Mouse (Mus musculus) midbrain, embryonic 10.5 days (tissue): ENCODE data around the gene 4930579F01Rik. TPM values are rescaled to one million over a fixed set of nuclear protein-coding genes. Genes with fewer than 3 reads are reported as not detected.

Experiments
- DNase-seq: peaks from one replicate; pipeline ENCODE4 v3.0.0-alpha.2; 2017; ENCODE audit warnings: low spot score
- H3K27ac ChIP-seq: fragments of 300-500 bp; sonication (generic); replicated peaks from 2 replicates; pipeline ENCODE4 v1.5.1; 2016; ENCODE audit warnings: mild to moderate bottlenecking
- H3K27me3 ChIP-seq: fragments of 300-500 bp; sonication (generic); 2 replicates; pipeline ENCODE4 v1.6.1; 2016; ENCODE audit warnings: low read depth, mild to moderate bottlenecking; ENCODE audit not compliant: poor library complexity, severe bottlenecking
- H3K36me3 ChIP-seq: fragments of 300-500 bp; sonication (generic); 2 replicates; pipeline ENCODE4 v1.6.1; 2016; ENCODE audit warnings: mild to moderate bottlenecking, moderate library complexity
- H3K4me1 ChIP-seq: fragments of 300-500 bp; sonication (generic); 2 replicates; pipeline ENCODE4 v1.6.1; 2016
- H3K4me3 ChIP-seq: fragments of 300-500 bp; sonication (generic); 2 replicates; pipeline ENCODE4 v1.5.1; 2016; ENCODE audit warnings: mild to moderate bottlenecking, moderate library complexity
- H3K9me3 ChIP-seq: fragments of 300-500 bp; sonication (generic); replicated peaks from 2 replicates; pipeline ENCODE4 v1.6.1; 2016; ENCODE audit warnings: mild to moderate bottlenecking
- WGBS: fragments of 180-500 bp; shearing (Covaris S2); methylation state at CpG from one replicate; pipeline ENCODE4 v1.1.7; 2016; 5-methylcytosine and 5-hydroxymethylcytosine counted together
- polyA plus RNA-seq: library from polyadenylated mRNA; unstranded; fragments of >200 nt; fragmentation: Nextera tagmentation; extraction: Ambion mirVana; gene quantifications from 2 replicates; pipeline ENCODE4 v1.2.1, GENCODE M21; 2016

4930579F01Rik gene
- polyA plus RNA-seq, 1 experiment from 2014 or later = not detected

DNA sequence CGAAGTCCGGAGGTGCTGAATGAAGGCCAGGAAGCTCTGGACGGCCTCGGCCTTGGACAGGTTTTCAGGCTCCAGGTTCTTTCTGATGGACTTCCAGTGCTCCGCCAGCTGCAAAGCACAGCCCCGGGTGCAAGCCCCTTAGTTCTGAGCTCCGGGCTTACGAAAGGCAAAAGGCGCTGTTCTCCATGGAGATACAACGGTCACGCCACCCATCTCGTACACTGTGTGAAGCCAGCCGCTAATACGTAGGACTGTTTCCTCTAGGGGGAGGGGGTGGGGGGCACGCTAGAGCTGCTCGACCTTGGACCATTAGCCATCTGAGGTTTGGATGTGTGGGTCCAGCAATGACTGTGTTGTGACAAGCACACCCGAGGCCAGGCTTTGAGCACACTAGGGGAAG lies 79.5 kb downstream of the 4930579F01Rik start:
- 86% methylated on average over 17 of the region's 17 CpGs for WGBS
- H3K4me3 ChIP-seq = no peak overlapping the region
- no peak for DNase-seq
- H3K27me3 ChIP-seq = no peaks in the 10 kb centered on the region
- H3K27ac ChIP-seq = no peak overlapping the region
- no peaks in the 10 kb centered on the region; the same call in 1 of the 2 replicates for H3K36me3 ChIP-seq
- H3K9me3 ChIP-seq = no peaks in the 10 kb centered on the region
- H3K4me1 ChIP-seq = no peaks in the 10 kb centered on the region

Other genes with a start within 250 kb of the 4930579F01Rik start
- 2.3 and 2.9 TPM in 2 replicates for gene Dapp1, start 212.3 kb downstream of the 4930579F01Rik start, polyA plus RNA-seq
- 0.01 TPM in 1 of 2 replicates, not detected in the other for gene 1110002E22Rik, start 128.8 kb downstream of the 4930579F01Rik start, polyA plus RNA-seq
- not detected in 2 replicates for gene Gm5105, start 126.4 kb downstream of the 4930579F01Rik start, polyA plus RNA-seq
- 17.8 and 19.5 TPM in 2 replicates for gene Trmt10a, start 50.4 kb downstream of the 4930579F01Rik start, polyA plus RNA-seq
- 11.3 and 12.5 TPM in 2 replicates for gene Mttp, start 48.9 kb downstream of the 4930579F01Rik start, polyA plus RNA-seq
- gene Adh7, start 23.9 kb upstream of the 4930579F01Rik start, polyA plus RNA-seq = 0.25 TPM in 1 of 2 replicates, not detected in the other
- 0.14 TPM in 1 of 2 replicates, not detected in the other for gene Adh1, start 67.2 kb upstream of the 4930579F01Rik start, polyA plus RNA-seq
- gene Adh6a, start 119.5 kb upstream of the 4930579F01Rik start, polyA plus RNA-seq = not detected in 2 replicates
- 0.47 and 1.0 TPM in 2 replicates for gene Adh6b, start 147.9 kb upstream of the 4930579F01Rik start, polyA plus RNA-seq
- not detected in 2 replicates for gene Adh4, start 221.6 kb upstream of the 4930579F01Rik start, polyA plus RNA-seq
- 266 and 280 TPM in 2 replicates for gene Adh5, start 249.3 kb upstream of the 4930579F01Rik start, polyA plus RNA-seq